Mouse (Mus musculus) effector memory CD4-positive, alpha-beta T cell, adult 7 months (primary cell): ENCODE measurements around the gene Ceacam2. TPM values are rescaled to one million over a fixed set of nuclear protein-coding genes. Genes with fewer than 3 reads are reported as not detected.

ENCODE experiments used
- polyA plus RNA-seq: library from polyadenylated mRNA; unstranded; fragments of 100-300 nt; shearing (Covaris generic); gene quantifications from one replicate; pipeline ENCODE4 v1.2.1, GENCODE M21; 2017

Gene Ceacam2
- not detected for polyA plus RNA-seq

DNA sequence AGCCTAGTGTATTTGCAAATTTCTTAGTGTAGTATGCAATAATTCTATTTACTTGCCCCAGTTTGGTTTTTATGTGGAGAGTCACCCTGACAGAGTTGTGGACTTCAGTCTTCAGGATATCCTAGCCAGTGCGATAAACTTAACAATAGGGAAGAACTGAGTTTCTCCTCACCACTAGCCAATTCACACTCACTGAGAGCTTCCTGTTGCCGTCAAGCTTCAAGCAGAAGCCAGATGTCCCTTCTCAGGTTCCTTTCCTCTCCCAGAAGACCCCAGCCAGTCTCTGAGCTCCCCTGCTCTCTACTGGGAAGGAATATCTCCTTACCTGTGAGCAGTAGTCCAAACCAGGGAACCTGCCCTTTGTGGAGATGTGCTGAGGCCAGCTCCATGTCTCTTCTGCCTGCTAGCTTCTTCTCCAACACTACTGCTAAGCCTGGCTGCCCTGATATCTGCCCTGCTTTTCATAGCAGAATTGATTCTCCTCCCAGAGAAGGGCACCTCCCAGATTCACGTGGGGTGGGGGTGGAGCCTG, at the start of gene Ceacam2:
Gene Ceacam2 (minus strand): TSS at position 482 of the 532 bp plus-strand sequence.

GRCm38 (mm10) chr7:25477091-25477751, 62.4 kb downstream of the Ceacam2 start, which contains the start of gene Ceacam1:
Gene Ceacam1, minus strand, starts transcription at chr7:25477603.

Other genes with a start within 250 kb of the Ceacam2 start
- 15.7 TPM for gene Pafah1b3, start 241.9 kb downstream of the Ceacam2 start, polyA plus RNA-seq
- not detected for gene Prr19, start 238.4 kb downstream of the Ceacam2 start, polyA plus RNA-seq
- gene Tmem145, start 233.8 kb downstream of the Ceacam2 start, polyA plus RNA-seq: not detected
- 0.20 TPM for gene Megf8, start 222.7 kb downstream of the Ceacam2 start, polyA plus RNA-seq
- gene Cnfn, start 170.1 kb downstream of the Ceacam2 start, polyA plus RNA-seq: not detected
- 4.2 TPM for gene Lipe, start 141.1 kb downstream of the Ceacam2 start, polyA plus RNA-seq
- gene Cxcl17, start 127.0 kb downstream of the Ceacam2 start, polyA plus RNA-seq: not detected
- 0.18 TPM for gene Ceacam1, start 62.3 kb downstream of the Ceacam2 start, polyA plus RNA-seq
- gene Erich4, start 76.0 kb upstream of the Ceacam2 start, polyA plus RNA-seq: not detected
- 63.1 TPM for gene Dmac2, start 79.6 kb upstream of the Ceacam2 start, polyA plus RNA-seq
- gene B3gnt8, start 86.8 kb upstream of the Ceacam2 start, polyA plus RNA-seq: 0.30 TPM
- 40.9 TPM for gene Bckdha, start 119.1 kb upstream of the Ceacam2 start, polyA plus RNA-seq
- 49.3 TPM for gene Exosc5, start 119.3 kb upstream of the Ceacam2 start, polyA plus RNA-seq
- gene Tmem91, start 135.3 kb upstream of the Ceacam2 start, polyA plus RNA-seq: 1.3 TPM
- gene B9d2, start 140.9 kb upstream of the Ceacam2 start, polyA plus RNA-seq: 62.5 TPM
- gene Tgfb1, start 147.1 kb upstream of the Ceacam2 start, polyA plus RNA-seq: 113 TPM
- gene Ccdc97, start 179.2 kb upstream of the Ceacam2 start, polyA plus RNA-seq: 43.5 TPM
- gene Hnrnpul1, start 214.9 kb upstream of the Ceacam2 start, polyA plus RNA-seq: 68.6 TPM
- gene Axl, start 248.8 kb upstream of the Ceacam2 start, polyA plus RNA-seq: 5.8 TPM